Mouse (Mus musculus) lung, adult 2 months (tissue): Measurements from ENCODE around the gene Kcnb1.

Experiments
- CTCF ChIP-seq: fragments of 200-500 bp; IDR thresholded peaks from 2 replicates; pipeline ENCODE4 v1.5.1; 2011; ENCODE audit warnings: mild to moderate bottlenecking, low read length, control low read depth; ENCODE audit not compliant: insufficient read depth
- POLR2A ChIP-seq: fragments of 200-500 bp; IDR thresholded peaks from 2 replicates; pipeline ENCODE4 v1.6.1; 2011; ENCODE audit warnings: low read depth, mild to moderate bottlenecking, control low read depth, low read length, borderline replicate concordance; ENCODE audit errors: extremely low read depth

- no peak for TF ChIP-seq CTCF
- TF ChIP-seq POLR2A: no peak
Measured at GRCm38 (mm10) chr2:167070341-167070740, 119.6 kb downstream of the Kcnb1 start.
